Mouse (Mus musculus) hindbrain, embryonic 10.5 days (tissue): ENCODE measurements around the gene Hils1. TPM values are rescaled to one million over a fixed set of nuclear protein-coding genes. Genes with fewer than 3 reads are reported as not detected.
"Not testable (repeated sequence)": the region's sequence is repeated elsewhere in the genome, so short reads cannot be mapped to it uniquely, and the experiment has no call there.

ENCODE experiments used
- DNase-seq: peaks from one replicate; pipeline ENCODE4 v3.0.0-alpha.2; 2017; ENCODE audit warnings: low spot score
- H3K27ac ChIP-seq: fragments of 300-500 bp; sonication (generic); 2 replicates; pipeline ENCODE4 v1.5.1; 2016; ENCODE audit warnings: mild to moderate bottlenecking, moderate library complexity
- H3K27me3 ChIP-seq: fragments of 300-500 bp; sonication (generic); 2 replicates; pipeline ENCODE4 v1.6.1; 2016; ENCODE audit warnings: mild to moderate bottlenecking; ENCODE audit not compliant: poor library complexity, insufficient read depth, severe bottlenecking
- H3K36me3 ChIP-seq: fragments of 300-500 bp; sonication (generic); 2 replicates; pipeline ENCODE4 v1.6.1; 2016; ENCODE audit warnings: mild to moderate bottlenecking, moderate library complexity
- H3K4me1 ChIP-seq: fragments of 300-500 bp; sonication (generic); replicated peaks from 2 replicates; pipeline ENCODE4 v1.6.1; 2016; ENCODE audit warnings: mild to moderate bottlenecking
- H3K4me3 ChIP-seq: fragments of 300-500 bp; sonication (generic); 2 replicates; pipeline ENCODE4 v1.5.1; 2016; ENCODE audit warnings: mild to moderate bottlenecking, moderate library complexity
- H3K9me3 ChIP-seq: fragments of 300-500 bp; sonication (generic); 2 replicates; pipeline ENCODE4 v1.6.1; 2016; ENCODE audit warnings: mild to moderate bottlenecking, moderate library complexity
- WGBS: fragments of 180-500 bp; shearing (Covaris S2); methylation state at CpG from one replicate; pipeline ENCODE4 v1.1.7; 2016; 5-methylcytosine and 5-hydroxymethylcytosine counted together
- polyA plus RNA-seq: library from polyadenylated mRNA; unstranded; fragments of >200 nt; fragmentation: Nextera tagmentation; extraction: Ambion mirVana; gene quantifications from 2 replicates; pipeline ENCODE4 v1.2.1, GENCODE M21; 2016

Hils1 gene
- polyA plus RNA-seq, 1 experiment from 2014 or later, result not detected

DNA sequence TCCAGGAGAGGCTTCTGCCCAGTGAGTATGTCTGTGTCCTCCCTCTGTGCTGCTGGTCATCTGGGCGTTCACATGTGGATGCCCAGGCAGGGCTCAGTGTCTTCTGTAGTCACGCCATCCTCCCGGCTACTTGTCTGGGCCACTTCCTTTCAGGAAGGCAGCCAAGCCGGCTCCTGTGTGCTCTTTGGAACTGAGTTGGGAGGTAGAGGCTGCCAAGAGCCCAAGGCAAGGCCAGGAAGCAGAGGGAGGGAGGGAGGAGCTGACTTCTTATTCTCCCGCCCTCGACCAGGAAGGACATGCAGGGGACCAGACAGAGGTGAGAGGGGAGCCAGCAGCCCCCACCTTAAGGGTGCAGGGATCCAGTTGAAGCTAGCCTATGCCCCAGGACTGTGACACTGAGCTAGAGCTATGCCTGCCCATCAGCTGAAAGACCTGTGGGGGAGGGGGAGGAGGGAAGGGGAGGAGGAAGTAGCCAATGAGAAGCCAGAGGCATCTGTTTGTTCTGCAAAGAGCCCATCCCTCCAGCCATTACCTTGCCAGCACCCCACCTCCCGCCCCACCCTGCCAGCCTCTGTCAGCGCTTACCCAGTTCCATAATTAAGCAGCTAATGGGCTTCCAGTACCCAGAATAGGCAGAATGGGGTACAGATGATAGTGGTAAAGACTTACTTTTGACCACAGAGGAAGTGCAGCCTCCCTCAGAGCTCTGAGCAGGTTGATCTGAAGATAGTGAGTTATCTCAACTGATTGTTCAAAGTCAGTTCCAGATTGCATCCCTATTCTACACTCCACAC lies 9.1 kb upstream of the Hils1 start:
- Histone ChIP-seq H3K4me1 (peaks cover 47% of the 10 kb centered on the region), H3K4me3 (no peak overlapping the region), H3K27ac (peak overlapping the region; percentile 25; the same call in 1 of the 2 replicates), H3K27me3 (peaks cover 15% of the 10 kb centered on the region; the same call in 1 of the 2 replicates), H3K36me3 (no peaks in the 10 kb centered on the region), H3K9me3 (no peaks in the 10 kb centered on the region)
- DNase-seq, result no peak
- 30% methylated on average over 8 of the region's 8 CpGs for WGBS

DNA sequence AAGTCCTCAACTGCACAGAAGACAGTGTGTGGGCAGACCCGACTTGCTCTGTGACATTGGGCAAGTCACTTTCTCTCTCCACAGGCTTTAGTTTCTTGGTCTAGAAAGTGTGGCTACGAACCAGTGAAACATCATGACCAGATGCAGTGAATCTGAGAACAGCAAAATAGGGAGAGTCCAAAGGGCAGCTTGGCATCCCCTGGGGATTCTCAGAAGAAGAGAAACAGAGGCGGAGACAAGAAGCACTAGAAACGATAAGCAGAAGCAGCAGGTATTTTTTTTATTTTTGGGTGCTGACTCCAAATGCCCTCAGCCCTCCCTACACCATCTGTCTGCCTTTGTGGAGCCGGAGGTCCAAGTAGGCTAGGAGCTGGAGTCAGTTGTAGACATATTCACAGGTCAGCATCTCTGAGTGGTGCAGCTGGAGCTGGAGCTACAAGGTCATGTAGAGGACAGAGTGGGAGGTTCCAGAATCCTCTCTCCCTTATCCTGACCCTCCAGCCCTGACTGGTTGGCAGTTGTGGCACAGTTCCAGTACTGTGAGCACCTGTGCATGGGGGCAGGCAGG lies 4.8 kb upstream of the Hils1 start:
- Histone ChIP-seq H3K4me1 (peaks cover 20% of the 10 kb centered on the region), H3K27ac (no peak overlapping the region), H3K27me3 (no peaks in the 10 kb centered on the region; the same call in 1 of the 2 replicates), H3K36me3 (no peaks in the 10 kb centered on the region), H3K9me3 (no peaks in the 10 kb centered on the region), H3K4me3 (no peak overlapping the region)
- 77% methylated on average over 5 of the region's 5 CpGs for WGBS
- no peak for DNase-seq

DNA sequence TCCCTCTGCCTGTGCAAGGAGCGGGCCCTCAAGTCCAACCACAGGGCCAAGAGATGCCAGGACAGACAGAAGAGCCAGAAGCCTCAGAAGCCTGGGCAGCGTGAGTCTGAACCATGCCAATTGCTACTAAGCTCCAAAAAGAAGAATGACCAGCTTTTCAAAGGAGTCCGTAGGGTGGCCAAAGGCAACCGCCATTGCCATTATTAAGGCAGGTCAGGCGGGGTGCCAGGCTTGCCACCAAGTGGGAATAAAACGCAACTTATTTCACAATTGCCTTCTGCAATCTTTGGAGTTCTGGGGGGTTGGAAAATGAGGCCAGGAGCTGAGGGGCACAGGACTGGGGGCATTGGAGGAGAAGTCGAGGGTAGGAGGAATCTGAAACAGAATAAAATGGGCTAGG lies 794 bp downstream of the Hils1 start:
- DNase-seq, result no peak
- Histone ChIP-seq H3K27me3 (peaks cover 17% of the 10 kb centered on the region), H3K27ac (no peak overlapping the region), H3K4me3 (no peak overlapping the region), H3K9me3 (no peaks in the 10 kb centered on the region), H3K36me3 (no peaks in the 10 kb centered on the region), H3K4me1 (peaks cover 15% of the 10 kb centered on the region)
- 87% methylated on average over 7 of the region's 7 CpGs for WGBS

DNA sequence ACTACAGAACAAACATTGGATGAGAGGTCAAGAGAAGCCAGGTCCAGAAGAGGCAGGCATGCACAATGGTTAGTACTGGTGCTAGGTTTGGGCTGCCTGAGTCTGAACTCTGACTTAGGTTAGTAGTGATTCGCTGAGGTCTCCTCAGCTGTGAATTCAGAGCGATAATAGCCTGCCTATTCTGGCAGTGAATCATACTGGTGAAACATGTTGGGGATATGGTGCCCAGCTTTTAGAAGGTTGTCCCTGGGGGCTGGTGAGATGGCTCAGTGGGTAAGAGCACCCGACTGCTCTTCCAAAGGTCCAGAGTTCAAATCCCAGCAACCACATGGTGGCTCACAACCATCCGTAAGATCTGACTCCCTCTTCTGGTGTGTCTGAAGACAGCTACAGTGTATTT lies 2.3 kb downstream of the Hils1 start:
- H3K4me3 ChIP-seq, H3K36me3 ChIP-seq, DNase-seq, H3K27ac ChIP-seq, H3K9me3 ChIP-seq: not testable (repeated sequence)
- peaks cover 17% of the 10 kb centered on the region for H3K27me3 ChIP-seq
- 89% methylated on average over 4 of the region's 4 CpGs for WGBS
- H3K4me1 ChIP-seq, result peaks cover 23% of the 10 kb centered on the region

DNA sequence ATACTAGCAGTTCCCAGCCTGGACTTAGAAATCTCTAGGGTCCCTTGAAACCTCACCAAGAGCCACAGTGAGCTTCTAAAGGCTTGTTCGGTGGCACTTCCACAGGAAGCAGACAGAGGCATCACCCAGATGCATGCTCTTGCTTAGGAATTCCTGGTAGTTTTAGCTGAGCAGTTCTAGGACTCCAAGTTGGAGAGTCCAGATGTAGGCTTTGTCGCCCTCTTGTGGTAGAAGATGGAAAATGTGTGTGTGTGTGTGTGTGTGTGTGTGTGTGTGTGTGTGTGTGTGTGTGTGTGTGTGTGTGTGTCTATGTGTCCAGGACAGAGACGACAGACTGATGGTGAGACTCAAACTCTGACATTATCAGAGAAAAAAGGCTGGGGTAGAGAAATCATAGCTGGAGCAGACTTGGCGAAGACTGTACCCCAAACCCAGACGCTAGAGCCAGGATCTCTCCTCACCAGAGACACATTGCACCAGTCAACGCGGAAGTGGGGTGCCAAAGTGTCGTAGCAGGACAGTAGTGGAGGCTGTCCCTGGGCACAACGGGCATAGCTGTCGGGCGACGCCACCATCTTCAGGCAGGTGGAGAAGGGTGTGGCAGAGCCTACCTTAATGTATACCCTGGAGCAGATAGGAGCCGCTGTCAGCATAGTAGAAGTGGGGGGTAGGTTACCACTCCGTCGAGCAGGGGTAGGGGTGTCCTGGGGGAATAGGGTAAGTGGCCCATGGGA lies 3.0 kb downstream of the Hils1 start:
- Histone ChIP-seq H3K4me3 (no peak overlapping the region), H3K9me3 (no peaks in the 10 kb centered on the region), H3K27me3 (peaks cover 17% of the 10 kb centered on the region), H3K27ac (no peak overlapping the region), H3K36me3 (no peaks in the 10 kb centered on the region), H3K4me1 (peaks cover 23% of the 10 kb centered on the region)
- peak; percentile 72 for DNase-seq
- WGBS, result 61% methylated on average over 15 of the region's 15 CpGs

DNA sequence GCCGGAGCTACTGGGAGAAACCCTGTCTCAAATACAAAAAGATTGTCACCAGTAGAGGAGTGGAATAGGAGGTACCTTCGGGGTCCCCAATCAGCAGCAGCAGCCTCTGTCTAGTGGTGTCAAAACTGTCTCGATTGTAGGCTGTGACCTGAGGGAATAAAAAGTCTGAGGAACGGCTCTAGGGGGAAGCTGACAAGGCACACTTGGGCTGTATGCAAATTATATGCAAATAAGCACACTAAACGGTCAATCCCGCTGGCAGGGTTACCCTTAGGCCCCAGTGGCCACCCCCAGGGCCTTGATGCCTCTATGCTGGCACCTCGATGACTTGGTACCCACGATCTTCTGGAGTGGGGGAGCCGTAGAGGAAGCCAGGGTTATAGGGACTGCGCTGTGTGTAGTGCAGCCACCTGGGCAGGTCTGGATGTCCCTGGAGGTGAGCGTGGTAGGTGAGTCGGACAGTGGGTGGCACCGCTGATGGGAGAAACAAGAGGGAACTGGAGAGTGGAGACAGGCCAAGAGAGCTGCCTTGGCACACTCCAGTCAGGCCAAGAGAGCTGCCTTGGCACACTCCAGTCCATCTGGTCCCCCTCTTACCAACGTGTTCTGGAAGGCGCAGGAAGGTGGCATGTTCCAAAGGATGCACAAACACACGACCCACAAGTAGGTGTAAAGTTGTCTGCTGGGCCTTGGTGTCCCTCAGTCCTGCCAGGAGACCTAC lies 4.7 kb downstream of the Hils1 start:
- no peaks in the 10 kb centered on the region for H3K9me3 ChIP-seq
- H3K4me1 ChIP-seq, result peaks cover 23% of the 10 kb centered on the region
- no peaks in the 10 kb centered on the region for H3K36me3 ChIP-seq
- H3K4me3 ChIP-seq, result no peak overlapping the region
- no peak overlapping the region for H3K27ac ChIP-seq
- no peak for DNase-seq
- H3K27me3 ChIP-seq, result peaks cover 23% of the 10 kb centered on the region
- 70% methylated on average over 16 of the region's 16 CpGs for WGBS

DNA sequence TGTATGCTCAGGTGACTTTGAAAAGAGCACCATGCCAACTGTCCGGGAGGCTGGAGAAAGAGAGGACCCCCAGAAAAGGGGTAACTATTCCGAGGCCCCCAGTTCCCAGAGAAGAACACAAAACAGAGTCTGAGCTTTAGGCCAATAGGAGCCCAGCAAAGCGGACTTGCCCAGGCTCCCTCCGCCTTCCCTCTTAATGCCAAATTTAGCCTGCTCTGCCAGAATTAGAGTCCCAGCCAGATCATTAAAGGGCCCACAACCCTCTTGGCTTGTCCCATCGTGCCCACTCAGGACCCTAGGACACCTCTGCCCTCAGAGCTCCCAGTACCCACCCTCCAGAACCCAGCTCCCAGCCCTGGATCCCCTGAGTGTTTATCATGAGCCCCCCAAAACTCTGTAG lies 5.5 kb downstream of the Hils1 start:
- 77% methylated on average over 5 of the region's 5 CpGs for WGBS
- Histone ChIP-seq H3K9me3 (no peaks in the 10 kb centered on the region), H3K27ac (peak overlapping the region; percentile 42), H3K4me3 (no peak overlapping the region), H3K36me3 (no peaks in the 10 kb centered on the region), H3K27me3 (peaks cover 23% of the 10 kb centered on the region), H3K4me1 (peaks cover 24% of the 10 kb centered on the region)
- no peak for DNase-seq

DNA sequence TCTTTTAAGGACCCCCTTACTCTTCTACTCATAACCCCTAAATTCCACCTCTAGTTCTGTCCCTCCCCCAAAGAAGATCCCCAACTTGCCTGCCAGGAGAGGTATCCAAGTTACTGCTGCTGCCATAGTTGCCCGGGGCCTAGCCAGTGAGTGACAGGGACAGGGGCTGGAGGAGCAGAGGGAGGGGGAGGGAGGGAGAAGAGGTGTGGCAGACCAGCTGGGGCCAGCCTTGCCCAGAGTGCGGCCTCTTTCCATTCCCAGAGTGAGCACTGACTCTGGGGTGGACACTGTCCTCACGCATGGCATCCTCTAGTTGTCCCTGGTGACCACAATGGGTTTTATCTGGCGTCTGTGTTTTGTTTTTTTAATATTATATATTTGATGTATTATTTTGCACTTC lies 5.9 kb downstream of the Hils1 start:
- peak overlapping the region; percentile 42 for H3K27ac ChIP-seq
- no peaks in the 10 kb centered on the region for H3K9me3 ChIP-seq
- peak; percentile 40 for DNase-seq
- peaks cover 28% of the 10 kb centered on the region for H3K4me1 ChIP-seq
- peaks cover 23% of the 10 kb centered on the region for H3K27me3 ChIP-seq
- no peaks in the 10 kb centered on the region for H3K36me3 ChIP-seq
- no peak overlapping the region for H3K4me3 ChIP-seq
- 48% methylated on average over 4 of the region's 4 CpGs for WGBS

DNA sequence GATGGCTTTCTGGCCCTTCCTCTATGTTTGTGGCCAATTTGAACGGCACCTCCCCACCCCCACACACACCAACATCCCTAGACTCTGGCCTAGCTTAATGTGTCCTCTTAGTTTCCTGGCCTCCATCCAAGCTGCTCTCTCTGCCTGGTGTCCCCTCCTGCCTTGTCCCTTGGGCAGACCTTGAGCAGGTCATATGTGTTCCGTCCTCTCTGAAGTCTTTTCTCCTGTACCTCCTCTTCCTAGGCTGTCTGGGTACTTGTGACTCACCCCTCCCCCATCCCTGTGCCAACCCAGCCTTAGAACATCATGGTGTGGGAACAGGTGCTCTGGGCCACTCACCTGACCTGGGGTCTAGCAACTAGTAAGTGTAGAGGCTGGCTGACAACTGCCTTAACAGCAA lies 7.6 kb downstream of the Hils1 start:
- Histone ChIP-seq H3K4me1 (peaks cover 42% of the 10 kb centered on the region), H3K36me3 (no peaks in the 10 kb centered on the region), H3K27me3 (peaks cover 17% of the 10 kb centered on the region), H3K4me3 (no peak overlapping the region), H3K27ac (no peak overlapping the region), H3K9me3 (no peaks in the 10 kb centered on the region)
- 87% methylated on average over 2 of the region's 2 CpGs for WGBS
- no peak for DNase-seq

DNA sequence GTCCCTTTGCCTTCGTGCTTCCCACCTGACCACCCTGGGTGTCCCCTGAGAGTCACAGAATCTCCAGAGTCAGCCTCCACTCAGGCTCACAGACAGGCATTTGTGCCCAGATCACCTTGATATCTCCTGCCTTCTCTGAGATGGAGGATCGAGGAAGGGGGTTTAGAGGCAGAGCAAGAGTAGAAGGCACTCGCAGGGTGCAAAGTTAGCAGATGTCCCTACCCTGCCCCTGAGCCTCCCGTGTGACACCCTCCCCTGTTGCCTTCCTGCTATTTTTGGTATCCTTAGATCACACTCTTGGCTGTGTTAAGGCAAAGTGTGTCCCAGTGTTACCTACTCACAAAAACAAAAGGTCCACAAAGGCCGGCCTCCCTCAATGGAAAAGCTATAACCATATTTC lies 8.8 kb downstream of the Hils1 start, which contains the start of gene Sgca:
Sgca (minus strand) TSS at position 129 of the 400 bp plus-strand sequence.
- WGBS, result 75% methylated on average over 5 of the region's 5 CpGs
- Histone ChIP-seq H3K27ac (no peak within 1 kb of the TSS), H3K27me3 (peaks cover 12% of the 10 kb centered on the region), H3K9me3 (no peaks in the 10 kb centered on the region), H3K36me3 (no peaks in the 10 kb centered on the region), H3K4me1 (peaks cover 42% of the 10 kb centered on the region), H3K4me3 (no peak within 1 kb of the TSS)
- DNase-seq, result no peak

DNA sequence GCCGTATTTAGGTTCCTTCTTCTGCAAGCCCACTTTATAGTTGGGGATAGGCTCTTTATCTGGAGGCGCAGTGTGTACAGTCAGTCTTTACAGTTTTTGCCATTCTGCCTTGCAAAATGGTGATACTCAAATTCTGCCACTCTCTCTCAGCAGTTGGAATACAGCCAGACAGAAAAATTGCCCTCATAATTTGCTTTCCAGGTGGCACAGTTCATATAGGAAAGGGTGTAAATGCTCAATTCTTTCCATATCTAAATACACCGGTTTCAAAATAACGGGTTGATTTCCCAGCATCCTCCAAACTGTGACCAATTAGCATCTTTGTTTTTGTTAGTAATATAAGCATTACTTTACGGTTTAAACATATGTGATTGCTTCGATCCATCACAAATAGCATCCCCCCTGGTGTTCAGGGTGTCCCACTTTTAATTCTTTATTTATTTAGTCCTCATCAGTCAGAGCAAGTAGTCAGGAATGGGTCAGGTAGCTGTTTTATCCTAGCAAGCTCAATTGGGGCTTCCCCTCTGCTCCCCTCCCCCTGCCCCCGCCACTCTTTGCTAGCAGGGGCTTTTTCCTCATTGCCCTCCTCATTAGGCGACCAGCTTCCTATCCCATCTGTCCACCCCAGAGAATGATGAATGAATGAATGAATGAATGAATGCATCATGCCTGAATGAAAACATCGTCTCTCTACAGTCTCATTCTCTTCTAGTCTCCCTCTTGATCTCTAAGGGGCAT lies 11.0 kb downstream of the Hils1 start:
- DNase-seq, result peak; percentile 46
- H3K4me1 ChIP-seq, result peaks cover 26% of the 10 kb centered on the region
- WGBS, result 50% methylated on average over 9 of the region's 9 CpGs
- H3K4me3 ChIP-seq, result peak overlapping the region; percentile 37
- peak overlapping the region; percentile 86 for H3K27ac ChIP-seq
- peaks cover 5% of the 10 kb centered on the region; the same call in 1 of the 2 replicates for H3K27me3 ChIP-seq
- H3K9me3 ChIP-seq, result no peaks in the 10 kb centered on the region
- no peaks in the 10 kb centered on the region for H3K36me3 ChIP-seq

DNA sequence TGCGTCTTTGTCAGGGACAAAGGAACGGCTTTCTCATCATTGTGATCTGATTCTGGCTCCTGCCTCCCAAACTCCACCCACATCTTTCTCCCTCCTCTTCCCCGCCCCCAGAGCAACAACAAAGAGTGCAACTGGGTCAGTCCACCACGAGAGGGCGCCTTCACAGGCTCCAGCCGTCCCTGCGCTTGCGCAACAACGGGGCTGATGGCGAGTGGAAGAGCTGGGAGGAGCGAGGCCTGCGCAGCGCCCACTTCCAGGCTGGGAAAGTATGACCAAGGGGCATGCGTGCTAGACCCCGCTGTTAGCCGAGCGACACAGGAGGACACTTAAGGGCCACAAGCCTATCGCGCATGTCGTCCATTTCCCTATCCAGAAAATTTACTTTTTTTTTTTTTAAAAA lies 11.6 kb downstream of the Hils1 start:
- peaks cover 5% of the 10 kb centered on the region; the same call in 1 of the 2 replicates for H3K27me3 ChIP-seq
- no peaks in the 10 kb centered on the region for H3K9me3 ChIP-seq
- WGBS, result under 1% methylated on average over 20 of the region's 20 CpGs
- no peaks in the 10 kb centered on the region for H3K36me3 ChIP-seq
- peak; percentile 98 for DNase-seq
- peak overlapping the region; percentile 86 for H3K27ac ChIP-seq
- peak overlapping the region; percentile 37 for H3K4me3 ChIP-seq
- H3K4me1 ChIP-seq, result peaks cover 20% of the 10 kb centered on the region
